Mouse (Mus musculus) lung, postnatal 36 days (tissue): ENCODE measurements around the gene Atp6v0d1.
"Not testable (repeated sequence)": the region's sequence is repeated elsewhere in the genome, so short reads cannot be mapped to it uniquely, and the experiment has no call there.

Source experiments
- DNase-seq: peaks from one replicate; pipeline ENCODE4 v3.0.0; 2022; ENCODE audit warnings: mixed read lengths

Atp6v0d1 gene

DNA sequence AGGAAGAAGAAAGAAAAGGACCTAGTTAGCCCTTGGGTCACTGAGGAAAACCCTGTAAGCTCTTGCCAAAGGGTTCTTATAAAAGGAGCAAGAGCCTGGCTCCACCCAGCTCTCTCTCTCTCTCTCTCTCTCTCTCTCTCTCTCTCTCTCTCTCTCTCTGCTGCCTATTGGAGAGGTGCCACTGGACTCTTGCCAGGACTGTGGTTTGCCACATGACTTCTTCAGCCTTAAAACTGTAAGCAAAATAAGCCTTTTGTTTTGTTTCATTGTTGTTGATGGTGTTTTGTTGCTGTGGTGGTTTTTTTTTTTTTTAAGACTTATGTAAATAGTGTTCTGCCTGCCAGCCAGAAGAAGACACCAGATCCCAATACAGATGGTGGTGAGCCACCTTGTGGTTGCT is 7.6 kb upstream of the Atp6v0d1 start:
- DNase-seq: peak; percentile 71

DNA sequence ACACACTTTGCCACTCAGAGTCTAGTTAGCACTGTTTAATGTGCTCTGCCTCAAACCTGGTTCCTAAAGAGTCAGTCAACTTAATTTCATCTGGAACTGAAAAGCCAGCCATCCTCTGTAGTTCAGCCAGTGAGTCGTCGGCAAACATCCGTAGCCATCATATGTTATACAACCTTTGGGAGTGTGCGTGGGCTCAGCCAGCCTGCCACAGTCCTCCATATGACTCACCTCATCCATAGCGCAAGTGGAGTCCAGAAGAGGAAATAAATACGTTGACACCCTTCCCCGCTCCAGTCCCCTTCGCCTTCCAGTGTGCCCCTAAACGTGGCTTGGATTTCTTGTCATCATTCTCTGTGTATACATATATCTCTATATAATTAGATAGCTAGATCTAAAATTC is 6.0 kb upstream of the Atp6v0d1 start:
- no peak for DNase-seq

DNA sequence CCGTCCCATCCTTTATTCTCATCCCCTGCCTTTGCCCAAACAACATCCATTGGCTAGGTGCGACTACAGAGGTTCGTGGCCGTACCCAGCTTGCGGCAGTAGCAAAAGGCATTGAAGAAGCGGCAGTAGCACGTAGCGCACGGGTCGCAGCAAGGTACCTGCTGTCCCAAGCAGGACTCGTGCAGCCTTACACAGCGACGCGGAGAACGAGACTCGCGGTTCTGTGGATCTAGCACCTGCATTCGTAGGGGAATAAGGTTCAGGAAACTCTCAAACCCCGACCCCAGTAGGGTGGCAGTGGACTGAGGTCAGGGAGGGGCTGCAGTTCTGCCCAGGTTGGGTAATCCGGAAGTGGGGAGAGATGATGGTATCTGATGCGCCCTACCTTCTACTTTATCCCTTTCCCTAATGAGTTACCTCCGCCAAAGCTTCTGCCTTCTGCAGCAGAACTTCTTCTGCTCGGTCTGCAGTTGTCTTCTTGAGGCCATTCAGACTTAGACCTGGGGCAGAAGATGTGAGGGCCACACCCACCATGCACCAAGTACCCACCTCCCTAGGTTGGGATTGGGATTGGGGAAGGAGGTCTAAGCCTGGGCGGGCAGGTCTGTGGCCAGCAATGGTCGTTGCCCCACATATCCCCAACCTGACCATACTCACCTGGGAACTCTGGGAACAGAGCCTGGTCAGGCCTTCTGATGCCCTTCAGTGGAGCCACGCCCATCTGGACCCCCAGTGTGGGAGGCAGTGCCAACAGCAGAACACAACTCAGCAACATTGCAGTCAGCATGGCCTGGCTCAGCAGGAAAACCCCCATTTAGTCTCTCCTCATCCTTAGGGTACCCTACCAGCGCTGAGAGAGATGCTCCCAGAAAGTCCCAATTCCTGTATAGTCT is 1.1 kb upstream of the Atp6v0d1 start:
- no peak for DNase-seq

DNA sequence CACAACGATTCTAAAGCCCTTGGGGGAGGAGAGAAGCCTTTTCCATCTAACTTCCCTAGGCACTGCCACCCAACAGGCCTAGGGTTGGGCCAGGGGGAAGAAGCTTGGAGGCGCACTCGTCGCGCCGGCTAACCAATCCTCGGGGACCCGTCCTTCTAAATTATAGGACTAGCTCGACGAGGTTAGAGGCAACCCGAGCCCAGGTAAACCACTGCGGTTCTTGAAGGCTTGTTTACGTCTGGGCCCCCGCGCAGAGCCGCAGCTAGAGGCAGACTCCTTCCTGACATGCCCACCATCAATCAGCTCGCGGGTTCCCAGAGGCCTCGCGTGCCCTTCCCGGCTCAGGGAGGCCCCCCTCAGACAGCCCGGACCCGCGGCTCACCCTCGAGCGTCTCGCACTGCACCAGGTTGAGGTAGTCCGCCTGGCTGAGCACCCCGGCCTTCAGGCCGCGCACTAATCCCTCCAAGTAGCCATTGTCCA is 406 bp downstream of the Atp6v0d1 start:
- DNase-seq: peak; percentile 41

DNA sequence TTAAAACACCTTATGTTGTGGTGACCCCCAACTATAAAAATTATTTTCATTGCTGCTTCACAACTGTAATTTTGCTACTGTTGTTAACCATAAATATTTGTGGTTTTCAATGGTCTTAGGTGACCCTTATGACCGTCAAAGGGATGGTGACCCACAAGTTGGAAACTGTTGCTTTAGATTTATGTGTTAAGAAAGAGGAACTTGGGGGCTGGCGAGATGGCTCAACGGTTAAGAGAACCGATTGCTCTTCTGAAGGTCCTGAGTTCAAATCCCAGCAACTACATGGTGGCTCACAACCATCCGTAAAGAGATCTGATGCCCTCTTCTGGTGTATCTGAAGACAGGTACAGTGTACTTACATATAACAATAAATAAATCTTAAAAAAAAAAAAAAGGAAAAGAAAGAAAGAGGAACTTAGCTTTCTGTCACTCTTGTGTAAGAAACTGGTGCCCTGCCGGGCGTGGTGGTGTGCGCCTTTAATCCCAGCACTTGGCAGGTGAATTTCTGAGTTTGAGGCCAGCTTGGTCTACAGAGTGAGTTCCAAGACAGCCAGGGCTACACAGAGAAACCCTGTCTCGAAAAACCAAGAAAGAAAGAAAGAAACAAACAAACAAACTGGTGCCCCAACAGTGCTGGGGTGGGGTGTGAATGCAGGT is 1.1 kb downstream of the Atp6v0d1 start:
- not testable (repeated sequence) for DNase-seq

DNA sequence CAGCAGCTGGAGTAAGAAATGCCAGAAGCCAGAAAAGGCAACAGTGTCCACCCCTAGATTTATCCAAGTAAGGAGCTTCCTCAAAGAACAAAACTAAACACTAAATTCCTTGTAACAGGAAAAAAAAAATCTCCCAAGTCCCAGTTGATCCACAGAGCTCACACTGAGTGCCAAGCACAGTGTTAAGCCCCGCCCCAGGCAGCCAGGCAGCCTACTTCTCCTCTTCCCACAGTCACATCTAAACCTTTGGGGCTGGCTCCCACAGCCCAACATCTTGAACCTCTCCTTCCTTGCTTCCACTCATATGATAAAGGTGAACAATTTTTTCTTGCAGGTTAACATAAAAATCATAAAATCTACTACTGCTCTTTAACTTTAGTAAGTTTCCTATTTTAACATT is 2.0 kb downstream of the Atp6v0d1 start:
- no peak for DNase-seq

DNA sequence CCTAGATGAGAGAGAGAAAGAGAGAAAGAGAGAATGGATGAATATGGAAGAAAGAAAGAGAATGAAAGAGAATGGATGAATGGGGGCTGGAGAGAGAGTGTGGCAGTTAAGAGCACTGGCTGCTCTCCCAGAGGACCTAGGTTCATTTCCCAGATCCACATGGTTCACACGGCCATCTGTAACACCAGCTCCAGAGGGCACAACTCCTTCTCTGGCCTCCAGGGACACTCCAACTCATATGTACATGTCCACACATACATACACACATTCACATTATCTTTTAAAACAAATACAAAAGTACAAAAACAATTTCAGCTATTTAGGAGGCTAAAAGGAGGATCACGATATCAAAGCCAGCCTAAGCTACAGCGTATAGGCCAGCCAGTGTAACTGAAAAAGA is 3.0 kb downstream of the Atp6v0d1 start:
- DNase-seq: no peak

DNA sequence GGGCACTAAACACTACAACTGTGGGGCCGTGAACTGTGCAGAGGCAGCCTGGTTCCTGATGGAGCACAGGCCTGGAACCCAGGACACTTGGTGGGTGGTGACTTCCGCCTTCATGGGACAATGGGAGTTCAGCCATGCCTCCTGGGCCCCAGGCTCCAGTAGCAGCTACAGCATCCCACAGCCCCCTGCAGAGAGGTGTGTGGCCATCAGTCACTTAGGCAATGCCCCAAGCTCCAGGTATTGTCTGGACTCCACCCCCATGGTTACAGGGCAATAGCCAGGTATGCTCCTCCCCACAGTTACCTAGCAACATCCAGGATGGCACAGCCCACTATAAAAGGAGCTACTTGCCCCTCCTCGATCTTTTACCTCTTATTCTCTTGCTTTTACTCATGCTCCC is 10.6 kb downstream of the Atp6v0d1 start:
- no peak for DNase-seq

DNA sequence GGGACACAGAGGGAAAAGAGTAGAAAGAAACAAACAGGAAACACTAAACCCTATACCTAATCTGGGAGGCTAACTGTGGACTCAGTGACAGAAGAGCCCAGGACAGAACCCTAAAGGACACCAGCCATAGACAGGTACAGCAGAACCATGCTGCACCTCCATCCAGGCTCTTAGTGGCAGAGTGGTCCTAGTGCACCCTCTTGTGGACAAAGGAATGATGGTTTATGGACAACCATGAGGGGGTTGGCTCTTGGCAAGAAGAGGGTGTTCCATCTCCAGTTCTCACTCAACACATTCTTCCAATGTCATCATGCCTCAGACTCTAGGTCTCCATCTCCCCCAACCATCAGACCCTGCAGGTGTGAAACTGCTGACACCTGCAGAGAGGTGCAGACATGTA is 11.8 kb downstream of the Atp6v0d1 start:
- DNase-seq: peak; percentile 88

DNA sequence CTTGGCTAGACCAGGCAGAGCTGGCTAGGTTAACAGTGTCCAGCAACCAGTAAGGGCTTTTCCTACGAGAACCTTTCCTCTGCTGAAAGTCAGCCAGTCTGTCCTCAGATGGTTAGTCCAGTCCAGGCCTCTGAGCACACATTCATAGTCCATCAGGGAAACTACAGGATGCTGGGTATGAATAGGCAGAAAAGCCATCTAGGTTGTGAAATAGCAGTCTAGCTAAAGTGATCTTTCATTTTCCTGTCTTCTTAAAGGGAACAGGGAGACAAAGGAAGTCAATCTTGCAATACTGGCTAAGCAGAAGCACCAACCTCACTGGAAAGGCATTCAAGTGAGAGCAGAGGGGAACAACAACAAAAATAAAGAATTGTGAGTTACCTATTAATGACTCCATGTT is 13.0 kb downstream of the Atp6v0d1 start:
- no peak for DNase-seq

DNA sequence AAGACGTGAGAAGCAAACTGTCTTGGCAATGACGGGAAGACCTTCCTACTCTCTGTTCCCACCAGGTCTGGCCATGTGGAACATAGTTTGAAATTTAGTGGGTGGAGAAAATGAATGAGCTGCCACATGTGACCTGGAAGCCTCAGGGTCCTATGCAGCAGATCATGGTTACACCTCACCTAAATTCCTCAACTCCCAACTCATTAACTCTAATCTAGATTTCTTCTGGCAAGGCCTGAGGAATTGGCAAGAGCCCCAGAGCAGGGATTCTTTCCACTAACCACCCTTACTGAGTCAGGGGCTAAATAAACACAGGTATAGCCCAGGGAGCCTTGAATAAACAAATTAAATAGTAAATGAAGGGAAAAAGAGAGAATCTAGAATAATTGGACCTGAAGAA is 13.8 kb downstream of the Atp6v0d1 start:
- DNase-seq: no peak

DNA sequence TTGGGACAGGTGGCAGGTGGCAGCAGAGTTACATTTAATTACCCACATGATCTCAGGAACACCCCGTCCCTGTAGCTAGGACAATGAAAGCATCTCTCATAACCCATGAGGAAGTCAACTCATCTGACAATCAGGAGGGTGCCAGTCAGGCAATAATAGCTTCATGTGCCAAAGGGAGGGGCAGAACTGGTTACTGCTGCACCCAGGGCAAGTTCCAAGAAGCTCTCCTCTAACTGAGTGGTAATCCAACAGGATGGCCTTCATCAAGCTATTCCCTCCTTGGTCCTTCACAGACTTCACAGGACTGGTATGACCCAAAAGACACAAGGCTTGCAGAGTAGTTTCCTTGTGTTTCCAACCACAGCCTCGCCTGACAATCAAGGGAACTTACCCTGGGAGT is 15.8 kb downstream of the Atp6v0d1 start:
- no peak for DNase-seq

DNA sequence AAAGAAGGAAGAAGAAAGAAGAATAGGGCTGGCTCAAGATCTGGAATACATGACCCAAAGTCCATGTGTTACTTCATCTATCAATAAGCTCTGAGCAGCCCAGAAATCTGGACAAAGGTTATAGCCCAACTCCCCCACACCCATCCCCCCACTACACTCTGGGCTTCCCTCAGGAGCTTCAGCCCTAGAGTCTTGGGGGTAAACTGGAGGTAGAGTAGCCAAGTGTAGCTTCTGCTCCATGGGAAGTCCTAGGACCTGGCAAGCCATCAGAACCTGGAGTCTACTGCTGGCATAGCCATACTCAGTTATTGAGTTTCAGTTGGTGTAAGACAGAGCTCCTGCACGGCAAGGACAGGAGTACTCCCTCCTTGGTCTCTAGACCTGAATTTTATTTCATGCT is 16.3 kb downstream of the Atp6v0d1 start:
- DNase-seq: no peak

DNA sequence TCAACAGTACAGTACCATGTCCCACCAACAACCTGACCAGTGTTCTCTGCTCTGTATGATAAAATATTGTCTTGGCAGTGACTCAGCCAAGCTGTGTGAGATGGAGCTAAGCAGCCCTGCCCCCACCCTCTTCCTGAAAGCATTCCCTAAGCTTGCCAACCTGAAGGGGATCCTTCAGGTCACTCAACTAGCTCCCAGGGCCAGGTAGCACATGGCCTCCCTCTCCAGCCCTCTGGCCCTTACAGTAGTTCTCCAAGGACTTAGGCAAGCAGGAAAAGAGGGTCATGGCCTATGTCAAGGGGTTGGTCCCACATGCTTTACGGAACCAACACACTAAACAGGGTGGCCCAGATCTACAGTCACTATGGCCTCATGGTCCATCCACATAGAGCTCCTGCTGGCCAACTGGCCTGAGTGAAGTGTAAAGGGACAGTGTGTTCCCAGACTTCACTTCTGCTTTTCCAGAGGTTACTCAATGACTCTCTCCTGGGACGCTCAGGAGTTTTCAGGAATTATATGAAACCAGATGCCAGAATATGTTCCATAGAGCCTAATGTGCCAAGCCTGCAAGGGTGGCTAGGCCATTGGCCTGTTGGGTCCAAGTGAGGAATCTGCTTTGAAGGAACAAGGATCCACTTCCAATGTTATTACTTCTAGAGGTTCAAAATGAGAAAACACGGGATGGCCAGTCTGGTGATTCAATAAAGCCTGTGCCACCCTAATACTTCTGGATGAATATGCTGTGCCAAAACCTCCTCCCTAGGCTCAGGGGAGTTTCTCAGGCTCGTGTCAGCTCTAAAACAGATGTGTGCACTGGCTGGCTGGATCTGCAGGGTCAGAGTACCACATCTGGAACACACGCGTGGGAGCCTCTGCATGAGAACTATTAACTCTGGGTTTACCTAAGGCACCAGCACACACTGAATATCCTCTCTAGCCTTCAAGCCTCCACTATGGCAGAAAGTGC is 19.2 kb downstream of the Atp6v0d1 start:
- DNase-seq: peak; percentile 88

DNA sequence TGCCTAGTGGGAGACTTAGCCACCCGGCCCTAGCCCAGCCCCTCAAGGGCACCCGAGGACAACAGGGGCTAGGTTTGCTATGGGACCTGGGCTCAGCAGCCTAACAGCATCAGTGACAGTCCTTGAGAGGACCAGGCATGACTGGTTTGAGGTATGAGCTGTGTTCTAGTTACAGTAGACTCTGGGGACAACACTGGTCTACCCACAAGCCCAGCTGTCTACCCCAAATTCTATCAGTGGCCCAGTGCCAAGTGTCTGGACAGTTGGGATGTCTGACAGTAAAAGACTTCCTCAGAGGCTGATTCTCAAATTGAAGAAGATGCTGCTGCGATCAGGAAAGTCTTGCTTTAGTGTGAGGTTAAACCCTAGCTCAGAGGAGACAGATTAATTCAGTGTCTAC is 20.6 kb downstream of the Atp6v0d1 start:
- no peak for DNase-seq

DNA sequence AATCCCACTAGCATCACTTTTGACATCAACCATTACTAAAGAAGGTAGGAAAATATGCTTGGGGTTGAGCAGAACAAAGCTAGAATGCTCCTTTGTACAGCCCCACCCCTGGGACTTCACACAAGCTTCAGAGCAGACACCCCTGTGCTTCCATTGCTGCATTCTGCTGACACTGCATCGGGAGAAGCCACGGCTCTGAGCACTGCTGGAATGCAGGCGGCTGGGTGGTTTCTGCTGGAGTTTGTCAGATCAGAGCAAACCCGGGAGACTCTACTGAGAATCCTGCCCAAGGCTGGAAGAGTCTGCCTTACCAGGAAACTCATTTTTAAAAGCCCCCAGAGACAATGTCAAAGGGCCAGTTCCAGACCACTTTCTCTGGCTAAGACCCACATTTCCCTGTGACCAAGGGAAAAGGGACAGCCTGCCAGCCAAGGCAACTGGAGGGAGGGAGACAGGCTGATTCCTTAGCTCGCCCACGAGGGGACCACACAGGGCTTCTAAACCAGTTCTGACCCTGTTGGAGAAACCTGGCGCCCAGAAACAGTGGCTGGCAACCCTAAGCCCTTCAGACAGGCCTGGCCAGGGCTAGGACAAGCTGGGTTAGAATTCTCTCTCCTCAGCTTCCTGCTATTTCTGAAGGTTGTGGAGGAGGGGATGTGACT is 21.2 kb downstream of the Atp6v0d1 start:
- no peak for DNase-seq

DNA sequence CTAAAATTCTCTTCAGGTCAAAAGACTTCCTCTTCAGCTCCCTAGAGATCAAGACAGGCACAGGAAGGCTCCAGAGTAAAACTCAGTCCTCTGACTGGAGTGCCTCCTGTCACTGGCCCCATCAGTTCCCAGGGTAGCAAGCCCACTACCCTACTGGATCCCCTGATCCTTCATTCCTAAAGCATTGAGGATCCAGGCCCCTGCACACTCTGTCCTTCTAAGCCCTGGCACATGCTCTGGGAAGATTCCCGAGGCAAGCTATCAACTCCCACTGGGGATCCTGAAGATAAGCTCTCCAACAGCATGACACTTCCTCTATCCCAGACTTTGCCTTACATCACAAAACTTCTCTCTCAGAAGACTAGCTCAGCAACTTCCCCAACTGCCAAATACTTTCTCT is 22.1 kb downstream of the Atp6v0d1 start:
- no peak for DNase-seq

DNA sequence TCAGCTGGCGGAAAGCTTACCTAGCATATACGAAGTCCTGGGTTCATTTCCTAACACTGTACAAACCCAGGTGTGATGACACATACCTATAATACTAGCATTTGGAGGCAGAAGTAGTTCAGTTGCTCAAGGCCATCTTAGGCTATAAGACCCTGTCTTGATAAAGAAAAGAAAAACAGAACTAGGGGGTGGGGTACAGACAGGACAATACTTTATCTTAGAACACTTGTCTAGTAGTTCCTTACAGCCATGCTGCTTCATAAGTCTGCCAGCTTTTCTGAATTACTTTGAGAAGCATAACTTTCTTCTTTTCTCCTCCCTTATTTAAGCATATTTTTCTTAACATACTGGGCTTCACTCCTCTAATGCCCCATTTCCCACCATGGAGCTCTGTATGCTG is 23.0 kb downstream of the Atp6v0d1 start:
- no peak for DNase-seq

DNA sequence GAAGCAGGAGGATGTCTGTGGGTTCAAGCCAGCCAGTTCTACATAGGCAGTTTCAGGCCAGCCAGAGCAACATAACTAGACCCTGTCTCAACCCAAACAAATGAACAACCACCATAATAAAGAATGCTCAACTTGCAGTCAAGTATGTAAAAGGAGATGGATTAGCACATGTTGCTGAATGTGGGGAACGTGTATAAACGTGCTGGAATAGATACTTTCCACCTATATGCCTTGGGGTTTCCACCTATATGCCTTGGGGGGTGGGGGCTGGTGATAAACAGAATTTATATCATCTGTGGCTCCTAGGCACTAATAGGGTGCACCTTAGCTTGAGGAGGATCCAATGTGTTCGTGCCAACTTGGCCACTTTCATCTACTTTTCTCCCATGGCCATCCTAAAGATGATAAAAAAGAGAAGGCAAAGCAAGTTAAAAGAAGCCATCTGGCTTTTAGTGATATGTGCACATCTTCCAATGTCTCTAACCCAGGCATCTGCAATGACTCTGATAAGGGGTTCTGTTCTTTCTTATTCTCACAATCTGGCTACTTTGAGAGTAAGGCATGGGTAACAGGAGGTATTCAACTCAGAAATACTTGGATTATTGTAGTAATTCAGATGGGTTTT is 23.7 kb downstream of the Atp6v0d1 start:
- no peak for DNase-seq

DNA sequence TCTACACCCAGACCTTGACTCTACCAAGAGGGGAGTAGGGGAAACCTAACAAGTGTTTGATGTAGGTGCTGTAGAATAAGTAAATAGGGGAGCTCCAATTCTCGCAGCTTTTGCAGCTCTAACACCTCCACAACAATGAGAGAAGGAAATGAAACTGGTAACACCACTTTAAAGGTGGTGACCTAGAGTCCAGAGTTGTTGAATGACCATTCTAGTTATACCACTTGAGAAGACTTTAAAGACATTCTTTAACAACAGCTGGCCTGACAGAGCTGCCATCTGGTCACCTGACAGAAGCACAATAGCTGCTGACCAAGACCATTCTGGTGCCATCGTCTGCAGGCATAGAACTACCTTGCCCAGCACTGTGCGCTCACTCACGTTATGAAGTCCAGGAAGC is 26.9 kb downstream of the Atp6v0d1 start:
- peak; percentile 42 for DNase-seq

DNA sequence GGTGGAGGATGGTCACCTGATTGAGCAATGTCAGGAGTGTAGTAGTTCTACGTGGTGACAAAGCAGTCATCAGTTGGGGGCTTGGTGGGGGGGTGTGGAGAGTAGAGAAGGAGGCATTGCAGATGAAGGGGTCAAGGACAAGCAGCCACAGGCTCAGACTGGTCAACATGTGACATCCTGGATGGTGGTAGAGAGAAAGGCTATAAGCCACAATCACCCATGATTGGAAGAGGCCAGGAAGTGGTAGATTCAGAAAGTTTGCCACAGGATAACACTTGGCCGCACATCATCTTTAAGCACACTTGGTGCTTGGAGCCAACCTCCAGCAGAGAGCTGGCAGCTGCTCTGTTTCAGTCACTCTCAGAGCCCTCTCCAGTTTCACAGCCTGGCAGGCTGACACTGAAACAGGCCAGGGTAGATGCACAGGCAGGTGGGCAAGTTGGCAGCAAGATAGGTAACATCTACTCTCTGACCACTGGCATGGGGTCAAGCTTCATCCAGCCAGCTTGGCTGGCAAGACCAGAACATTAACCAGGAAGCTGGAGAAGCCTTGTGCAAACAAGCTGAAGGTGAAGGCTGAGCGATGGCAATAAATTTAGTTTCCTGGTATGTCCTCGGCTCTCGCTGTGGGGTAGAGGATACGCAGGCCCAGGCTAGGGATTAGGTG is 28.7 kb downstream of the Atp6v0d1 start:
- DNase-seq: peak; percentile 57

DNA sequence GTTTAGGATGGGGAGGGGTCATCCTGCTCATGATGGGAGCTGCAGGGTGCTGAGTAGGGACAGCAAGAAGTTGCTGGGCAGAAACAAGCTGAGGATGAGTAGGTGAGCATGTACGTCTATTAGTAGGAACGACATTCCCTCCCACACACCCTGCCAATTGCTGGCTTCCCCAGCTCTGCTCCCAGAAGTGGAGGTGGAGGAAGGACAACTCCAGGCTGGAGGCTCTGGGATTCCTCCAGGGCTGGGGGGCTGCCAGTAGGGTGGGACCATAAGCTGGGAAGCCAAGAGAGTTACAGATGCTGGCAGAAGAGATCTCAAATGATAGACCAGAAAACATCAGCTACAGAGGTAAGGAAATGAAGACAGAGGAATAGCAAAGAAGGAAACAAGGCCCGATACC is 29.3 kb downstream of the Atp6v0d1 start:
- DNase-seq: no peak
